Mouse (Mus musculus) megakaryocyte, embryonic 14.5 days (primary cell): Measurements from ENCODE around the gene Atg7.

Experiments
- FLI1 ChIP-seq: IDR thresholded peaks from 2 replicates; pipeline ENCODE4 v1.6.1; 2012; ENCODE audit warnings: low read length, inconsistent platforms, mixed read lengths
- GATA1 ChIP-seq: IDR thresholded peaks from 3 replicates; pipeline ENCODE4 v1.6.1; 2012; ENCODE audit warnings: mixed read lengths, low read length, inconsistent platforms, borderline replicate concordance

DNA sequence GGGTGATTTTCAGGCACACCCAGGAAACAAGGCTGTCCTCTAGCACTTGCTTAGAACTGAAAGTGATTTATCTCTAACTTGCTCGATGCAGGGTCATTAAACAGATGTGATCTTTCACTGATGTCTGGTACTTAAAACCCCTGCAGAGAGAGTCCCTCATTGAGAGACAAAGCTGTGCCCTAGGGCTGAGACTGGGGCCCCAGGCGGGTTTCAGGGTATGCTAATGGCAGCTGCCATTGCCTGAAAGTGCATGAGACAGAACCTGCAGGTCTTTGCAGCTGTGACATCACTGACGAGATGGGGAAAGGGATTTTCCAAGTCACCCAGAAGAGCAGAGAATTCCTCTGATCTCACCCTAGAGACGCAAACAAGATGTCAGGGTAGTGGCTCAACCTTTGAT lies 135.0 kb downstream of the Atg7 start:
- no peak for TF ChIP-seq GATA1
- TF ChIP-seq FLI1 = no peak
